Comparison of ENCODE assay signal across 9 mouse cellular contexts in genomic region chr9:100395711-100396110, GRCm38 (mm10).
DNase-seq lines count a peak whose midpoint lies in the region; ATAC-seq and TF ChIP-seq lines count a peak whose summit lies in the region.
"Had no signal": no experiment of that assay in that cellular context is flagged by ENCODE, and none has a peak within 500 bp of the region (broad histone marks: within the 10 kb centered on the region; RNA-seq: fewer than 3 reads in every experiment).

No protein-coding gene starts in this region.

- intact Hi-C loops in heart, postnatal 10 days (cut with DNase I) = no loop called here
- intact Hi-C loops in left cerebral cortex, adult 2 months (cut with DNase I) = no loop called here

- no peak overlapping the region for H3K4me2 ChIP-seq in hindbrain, embryonic 13.5 days
- H3K4me2 ChIP-seq: embryonic facial prominence, embryonic 12.5 days had no signal

- H3K9ac ChIP-seq in hindbrain, embryonic 13.5 days = no peak overlapping the region
- H3K9ac ChIP-seq: embryonic facial prominence, embryonic 12.5 days had no signal

- 8% methylated on average over 5 of the region's 5 CpGs for WGBS in hindbrain, embryonic 10.5 days
- 5% methylated on average over 5 of the region's 5 CpGs for WGBS in hindbrain, embryonic 13.5 days

- no peak for ATAC-seq in hindbrain, embryonic 13.5 days (ENCODE audit: low FRiP score)

- H3K27ac ChIP-seq in hindbrain, embryonic 10.5 days = no peak overlapping the region
- H3K27ac ChIP-seq in hindbrain, embryonic 13.5 days = no peak overlapping the region
- H3K27ac ChIP-seq in left cerebral cortex, adult 2 months = no peak overlapping the region
- H3K27ac ChIP-seq: embryonic facial prominence, embryonic 12.5 days had no signal

- H3K4me3 ChIP-seq in hindbrain, embryonic 10.5 days = no peak overlapping the region
- no peak overlapping the region for H3K4me3 ChIP-seq in hindbrain, embryonic 13.5 days
- no peak overlapping the region for H3K4me3 ChIP-seq in left cerebral cortex, adult 2 months
- H3K4me3 ChIP-seq: embryonic facial prominence, embryonic 12.5 days had no signal

- no peaks in the 10 kb centered on the region for H3K9me3 ChIP-seq in hindbrain, embryonic 10.5 days
- no peaks in the 10 kb centered on the region for H3K9me3 ChIP-seq in hindbrain, embryonic 13.5 days
- H3K9me3 ChIP-seq: embryonic facial prominence, embryonic 12.5 days had no signal

- no peaks in the 10 kb centered on the region for H3K27me3 ChIP-seq in hindbrain, embryonic 10.5 days (ENCODE audit: insufficient read depth, poor library complexity, severe bottlenecking)
- H3K27me3 ChIP-seq in hindbrain, embryonic 13.5 days = peaks cover under 1% of the 10 kb centered on the region; the same call in 1 of the 2 replicates

- peak; percentile 82 for DNase-seq in hindbrain, embryonic 10.5 days (ENCODE audit: low spot score)
- DNase-seq in adrenal gland, adult 18-20 months (ENCODE audit: low spot score in 2 of 2) = peak; percentile 80 to 82
- DNase-seq in embryo, embryonic 11 days = peak; percentile 77
- DNase-seq in heart, postnatal 10 days = peak; percentile 75 to 89
- DNase-seq in left cerebral cortex, adult 2 months (ENCODE audit: extremely low spot score in 1 of 2, low spot score in 2 of 2) = peak; percentile 68 to 74
- DNase-seq in naive thymus-derived CD4-positive, alpha-beta T cell, adult 2 months (ENCODE audit: low read depth) = peak; percentile 75
- DNase-seq in telencephalon, adult 2 months (ENCODE audit: low read depth, low spot score) = peak; percentile 19

- no peaks in the 10 kb centered on the region for H3K36me3 ChIP-seq in hindbrain, embryonic 10.5 days
- no peaks in the 10 kb centered on the region for H3K36me3 ChIP-seq in hindbrain, embryonic 13.5 days
- H3K36me3 ChIP-seq: embryonic facial prominence, embryonic 12.5 days had no signal

- peak; percentile 97 for TF ChIP-seq CTCF in left cerebral cortex, adult 2 months (IDR thresholded peaks at IDR 0.05)

- no peaks in the 10 kb centered on the region for H3K4me1 ChIP-seq in hindbrain, embryonic 10.5 days (replicated peaks)
- H3K4me1 ChIP-seq in hindbrain, embryonic 13.5 days (replicated peaks) = 0 out of 2 replicates have a peak, but pooled peaks cover 4% of the 10 kb centered on the region
- H3K4me1 ChIP-seq: embryonic facial prominence, embryonic 12.5 days had no signal

Comparison
In these comparisons a context has a peak if more than half of its experiments do, and no peak if none do; other contexts are left out.
1. DNase-seq: peak in every context shown above with its lines; median percentile 82 in hindbrain, embryonic 10.5 days; 82 in heart, postnatal 10 days; 81 in adrenal gland, adult 18-20 months; 77 in embryo, embryonic 11 days; 75 in naive thymus-derived CD4-positive, alpha-beta T cell, adult 2 months; 71 in left cerebral cortex, adult 2 months; 19 in telencephalon, adult 2 months.